Mouse (Mus musculus): ENCODE results near the gene Kif1c. TPM values are rescaled to one million over a fixed set of nuclear protein-coding genes. Genes with fewer than 3 reads are reported as not detected.
A peak's percentile ranks its signal among the peaks of the same experiment; 100 is the strongest.

The Kif1c gene
- polyA plus RNA-seq, 1 experiment from 2014 or later: 3.6 TPM

DNA sequence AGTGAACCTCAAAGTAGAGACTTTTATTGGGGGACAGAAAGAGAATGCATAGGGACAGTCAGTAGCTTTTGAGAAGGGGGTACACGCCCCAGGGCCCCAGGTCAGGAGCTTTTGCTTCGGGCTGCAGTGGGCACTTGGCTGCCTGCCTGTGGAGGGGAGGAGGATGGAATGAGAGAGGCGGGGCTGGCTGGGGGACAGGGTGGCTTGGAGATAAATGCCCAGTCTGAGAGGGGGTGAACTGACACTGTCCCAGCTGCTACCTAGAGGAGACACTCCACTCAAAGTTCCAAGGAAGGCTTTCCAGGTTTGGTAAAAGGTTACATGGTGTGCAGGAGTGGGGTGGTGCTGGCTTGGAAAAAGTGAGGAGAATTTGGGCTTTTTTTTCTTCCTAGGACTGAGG lies 43.4 kb upstream of the Kif1c start, which contains the start of gene Eno3:
Eno3 (plus strand) TSS at position 239 of the 400 bp plus-strand sequence.
- Histone ChIP-seq H3K36me3 (peaks cover 28% of the 10 kb centered on the region), H3K4me1 (peaks cover 45% of the 10 kb centered on the region), H3K27me3 (no peaks in the 10 kb centered on the region), H3K27ac (peak within 1 kb of the TSS; percentile 98), H3K4me2 (replicated peaks) (peak within 1 kb of the TSS; percentile 97), H3K4me3 (peak within 1 kb of the TSS; percentile 100), H3K9ac (peak within 1 kb of the TSS; percentile 99), H3K9me3 (no peaks in the 10 kb centered on the region)
- WGBS: 4% methylated on average over 3 of the region's 3 CpGs
- no peak for ATAC-seq (ENCODE audit: low FRiP score, low read depth)

DNA sequence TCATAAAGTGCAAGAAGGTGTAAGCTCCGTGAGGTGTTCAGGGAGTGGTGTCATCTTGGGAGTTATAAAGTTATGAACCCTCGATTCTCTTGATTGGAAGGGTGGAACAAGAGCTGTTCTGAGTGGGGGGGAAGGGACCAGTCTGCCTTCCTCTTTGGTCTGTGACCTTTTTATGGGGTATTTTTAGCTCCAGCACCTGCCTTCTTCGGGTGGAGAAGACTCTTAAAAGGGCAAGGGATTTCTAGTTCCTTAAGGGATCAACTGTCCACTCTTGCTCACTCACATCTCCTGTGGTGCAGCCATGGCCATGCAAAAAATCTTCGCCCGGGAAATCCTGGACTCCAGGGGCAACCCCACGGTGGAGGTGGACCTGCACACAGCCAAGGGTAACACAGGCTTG lies 42.8 kb upstream of the Kif1c start:
- Histone ChIP-seq H3K9me3 (no peaks in the 10 kb centered on the region), H3K4me2 (replicated peaks) (peak overlapping the region; percentile 97), H3K27ac (peak overlapping the region; percentile 98), H3K4me3 (peak overlapping the region; percentile 100; the same call in 1 of the 2 replicates), H3K36me3 (peaks cover 28% of the 10 kb centered on the region), H3K4me1 (peaks cover 39% of the 10 kb centered on the region), H3K27me3 (no peaks in the 10 kb centered on the region), H3K9ac (peak overlapping the region; percentile 53; the same call in 1 of the 2 replicates)
- WGBS: 41% methylated on average over 6 of the region's 6 CpGs
- ATAC-seq (ENCODE audit: low FRiP score, low read depth): no peak

DNA sequence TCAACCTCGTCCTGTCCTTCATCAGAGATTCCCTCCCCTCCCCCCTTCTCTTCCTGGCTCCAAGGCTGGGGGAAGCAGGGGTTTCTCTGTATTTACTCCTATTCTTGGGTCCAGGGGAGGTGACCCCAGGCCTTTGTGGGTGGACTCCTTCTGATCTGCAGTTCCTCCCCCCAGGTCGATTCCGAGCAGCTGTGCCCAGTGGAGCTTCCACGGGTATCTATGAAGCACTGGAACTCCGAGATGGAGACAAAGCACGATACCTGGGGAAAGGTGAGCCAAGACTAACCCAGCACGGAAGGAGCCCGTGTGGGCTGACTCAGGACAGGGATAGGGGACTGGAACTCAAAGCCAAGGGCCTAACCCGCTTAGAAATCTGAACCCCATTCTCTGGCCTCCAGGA lies 42.4 kb upstream of the Kif1c start:
- Histone ChIP-seq H3K4me2 (replicated peaks) (peak overlapping the region; percentile 97), H3K4me3 (0 out of 2 replicates have a peak overlapping the region, but pooled peaks have one; percentile 2), H3K27me3 (no peaks in the 10 kb centered on the region), H3K36me3 (peaks cover 28% of the 10 kb centered on the region), H3K27ac (peak overlapping the region; percentile 98; the same call in 1 of the 2 replicates), H3K4me1 (peaks cover 35% of the 10 kb centered on the region), H3K9ac (peak overlapping the region; percentile 53), H3K9me3 (no peaks in the 10 kb centered on the region)
- 61% methylated on average over 9 of the region's 9 CpGs for WGBS
- ATAC-seq (ENCODE audit: low FRiP score, low read depth): no peak

DNA sequence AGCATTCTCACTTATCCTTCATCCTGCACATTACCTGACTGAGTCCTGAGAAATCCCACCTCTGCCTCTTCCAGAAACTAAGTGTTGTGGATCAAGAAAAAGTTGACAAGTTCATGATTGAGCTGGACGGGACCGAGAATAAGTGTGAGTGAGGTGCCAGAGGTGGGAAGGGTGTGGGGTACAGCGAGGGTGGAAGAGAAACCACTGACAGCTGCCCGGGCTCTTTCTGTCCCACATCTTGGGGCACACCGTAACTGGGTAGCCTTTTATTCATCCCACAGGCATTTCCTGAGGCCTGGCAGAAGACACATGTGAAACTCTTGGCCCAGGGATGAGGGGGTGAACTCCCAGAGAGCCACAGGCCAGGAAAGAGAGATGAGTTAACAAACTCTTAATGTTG lies 41.8 kb upstream of the Kif1c start:
- Histone ChIP-seq H3K9ac (peak overlapping the region; percentile 53), H3K36me3 (peaks cover 32% of the 10 kb centered on the region), H3K9me3 (no peaks in the 10 kb centered on the region), H3K4me2 (replicated peaks) (peak overlapping the region; percentile 97; the same call in 1 of the 2 replicates), H3K27me3 (no peaks in the 10 kb centered on the region), H3K4me1 (peaks cover 34% of the 10 kb centered on the region), H3K4me3 (0 out of 2 replicates have a peak overlapping the region, but pooled peaks have one; percentile 2), H3K27ac (no peak overlapping the region)
- WGBS: 69% methylated on average over 5 of the region's 5 CpGs
- ATAC-seq (ENCODE audit: low FRiP score, low read depth): no peak

DNA sequence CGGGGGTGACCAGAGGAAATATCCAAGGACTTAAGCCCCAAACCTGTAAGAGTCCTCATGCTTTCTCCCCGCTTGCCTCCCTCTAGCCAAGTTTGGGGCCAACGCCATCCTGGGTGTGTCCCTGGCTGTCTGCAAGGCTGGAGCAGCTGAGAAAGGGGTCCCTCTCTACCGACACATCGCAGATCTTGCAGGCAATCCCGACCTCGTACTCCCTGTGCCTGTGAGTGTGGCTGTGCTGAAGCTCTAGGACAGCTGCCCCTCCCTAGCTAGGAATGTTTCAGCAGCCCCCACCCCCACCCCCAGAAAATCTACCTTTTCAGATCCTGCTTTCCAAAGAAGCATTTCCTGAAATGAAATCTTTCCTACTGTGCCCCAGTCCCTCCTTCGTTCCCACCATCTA lies 41.4 kb upstream of the Kif1c start:
- H3K27ac ChIP-seq: no peak overlapping the region
- no peak for ATAC-seq (ENCODE audit: low FRiP score, low read depth)
- H3K4me1 ChIP-seq: peaks cover 34% of the 10 kb centered on the region
- H3K27me3 ChIP-seq: no peaks in the 10 kb centered on the region
- H3K9me3 ChIP-seq: no peaks in the 10 kb centered on the region
- 63% methylated on average over 8 of the region's 8 CpGs for WGBS
- H3K36me3 ChIP-seq: peaks cover 36% of the 10 kb centered on the region
- H3K4me2 ChIP-seq (replicated peaks): peak overlapping the region; percentile 97; the same call in 1 of the 2 replicates
- H3K9ac ChIP-seq: peak overlapping the region; percentile 43; the same call in 1 of the 2 replicates
- no peak overlapping the region for H3K4me3 ChIP-seq

DNA sequence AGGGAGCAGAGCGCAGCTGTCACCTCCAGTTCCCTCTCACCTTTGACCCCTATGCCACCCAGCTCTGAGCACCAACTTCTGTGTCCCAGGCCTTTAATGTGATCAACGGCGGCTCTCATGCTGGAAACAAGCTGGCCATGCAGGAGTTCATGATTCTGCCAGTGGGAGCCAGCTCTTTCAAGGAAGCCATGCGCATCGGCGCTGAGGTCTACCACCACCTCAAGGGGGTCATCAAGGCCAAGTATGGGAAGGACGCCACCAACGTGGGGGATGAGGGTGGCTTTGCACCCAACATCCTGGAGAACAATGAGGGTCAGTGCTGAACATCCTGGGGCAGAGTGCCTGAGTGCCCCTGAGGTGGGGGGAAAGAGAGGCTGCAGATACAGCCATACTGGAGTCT lies 39.8 kb upstream of the Kif1c start:
- Histone ChIP-seq H3K27me3 (no peaks in the 10 kb centered on the region), H3K4me1 (peaks cover 34% of the 10 kb centered on the region), H3K9ac (no peak overlapping the region), H3K4me3 (no peak overlapping the region), H3K27ac (no peak overlapping the region), H3K36me3 (peaks cover 52% of the 10 kb centered on the region), H3K4me2 (replicated peaks) (no peak overlapping the region), H3K9me3 (no peaks in the 10 kb centered on the region)
- 91% methylated on average over 8 of the region's 8 CpGs for WGBS
- no peak for ATAC-seq (ENCODE audit: low FRiP score, low read depth)

DNA sequence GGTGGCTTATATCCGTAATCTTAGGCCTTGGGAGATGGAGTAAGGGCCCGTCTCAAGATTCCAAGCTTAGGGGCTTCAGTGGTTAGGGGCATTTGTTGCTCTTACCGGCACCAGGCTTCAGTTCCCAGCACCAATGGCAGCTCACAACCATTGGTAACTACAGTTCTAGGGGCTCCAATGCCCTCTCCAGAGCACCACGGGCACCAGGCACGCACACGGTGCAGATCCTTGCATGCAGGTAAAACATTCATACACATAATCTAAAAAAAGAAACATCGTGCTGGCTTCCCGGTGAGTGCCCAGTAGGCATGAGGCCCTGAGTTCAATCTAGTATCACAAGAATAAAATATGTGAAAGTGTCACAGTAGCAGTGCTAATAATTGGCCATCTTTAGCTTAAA lies 37.2 kb upstream of the Kif1c start:
- 94% methylated on average over 8 of the region's 8 CpGs for WGBS
- no peak for ATAC-seq (ENCODE audit: low FRiP score, low read depth)
- H3K36me3 ChIP-seq: peaks cover 68% of the 10 kb centered on the region

DNA sequence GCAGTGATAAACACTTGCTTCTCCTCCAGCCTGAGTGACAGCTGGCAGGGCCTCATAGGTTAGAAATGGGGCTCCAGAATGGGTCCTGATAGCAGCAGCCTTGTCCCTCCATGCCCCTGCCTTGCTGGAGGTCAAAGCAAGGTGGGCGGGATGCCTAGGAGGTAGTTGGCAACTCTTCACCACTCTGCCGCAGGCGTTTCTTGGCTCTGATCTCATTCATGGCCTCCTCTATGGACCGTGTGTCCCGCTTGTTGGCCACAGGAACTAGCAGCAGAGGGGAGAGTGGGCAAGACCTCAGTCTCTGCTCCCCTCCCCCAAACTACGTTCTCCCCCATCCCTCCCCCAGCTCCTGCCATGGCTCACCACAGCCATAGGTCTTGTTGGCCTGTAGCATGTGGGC lies 36.4 kb upstream of the Kif1c start:
- no peaks in the 10 kb centered on the region for H3K9me3 ChIP-seq
- WGBS: 91% methylated on average over 6 of the region's 6 CpGs
- no peak for ATAC-seq (ENCODE audit: low FRiP score, low read depth)
- no peaks in the 10 kb centered on the region for H3K27me3 ChIP-seq
- peaks cover 68% of the 10 kb centered on the region for H3K36me3 ChIP-seq
- H3K27ac ChIP-seq: no peak overlapping the region
- no peak overlapping the region for H3K9ac ChIP-seq
- peaks cover 14% of the 10 kb centered on the region for H3K4me1 ChIP-seq
- no peak overlapping the region for H3K4me3 ChIP-seq
- no peak overlapping the region for H3K4me2 ChIP-seq (replicated peaks)

More for the DNA sequence above, 37.2 kb upstream of the Kif1c start:
- H3K4me1 ChIP-seq: peaks cover 23% of the 10 kb centered on the region
- H3K4me3 ChIP-seq: no peak overlapping the region
- H3K9ac ChIP-seq: no peak overlapping the region
- no peak overlapping the region for H3K4me2 ChIP-seq (replicated peaks)
- no peaks in the 10 kb centered on the region for H3K27me3 ChIP-seq
- H3K9me3 ChIP-seq: no peaks in the 10 kb centered on the region
- H3K27ac ChIP-seq: no peak overlapping the region

DNA sequence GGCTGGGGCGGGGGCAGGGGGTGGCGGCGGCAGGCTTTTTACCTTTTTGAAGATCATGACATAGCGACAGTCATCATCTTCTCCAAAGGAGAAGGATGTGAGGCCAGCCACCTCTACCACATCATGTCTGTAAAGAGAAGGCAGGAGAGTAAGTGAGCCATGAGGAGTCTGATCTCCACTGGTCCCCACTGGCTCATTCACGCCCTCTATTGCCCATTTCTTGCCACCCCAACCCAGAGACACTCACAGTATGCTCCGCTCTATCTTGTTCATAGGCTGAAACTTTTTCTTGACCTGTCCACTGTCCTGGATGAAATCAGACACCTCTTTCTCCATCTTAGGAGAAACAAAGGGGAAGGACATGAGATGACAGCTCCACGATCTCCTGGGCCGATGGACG lies 35.6 kb upstream of the Kif1c start:
- Histone ChIP-seq H3K4me2 (replicated peaks) (no peak overlapping the region), H3K4me3 (no peak overlapping the region), H3K27me3 (no peaks in the 10 kb centered on the region), H3K36me3 (peaks cover 68% of the 10 kb centered on the region), H3K9ac (no peak overlapping the region), H3K4me1 (peaks cover 13% of the 10 kb centered on the region), H3K27ac (no peak overlapping the region), H3K9me3 (no peaks in the 10 kb centered on the region)
- ATAC-seq (ENCODE audit: low FRiP score, low read depth): no peak
- 94% methylated on average over 9 of the region's 9 CpGs for WGBS

DNA sequence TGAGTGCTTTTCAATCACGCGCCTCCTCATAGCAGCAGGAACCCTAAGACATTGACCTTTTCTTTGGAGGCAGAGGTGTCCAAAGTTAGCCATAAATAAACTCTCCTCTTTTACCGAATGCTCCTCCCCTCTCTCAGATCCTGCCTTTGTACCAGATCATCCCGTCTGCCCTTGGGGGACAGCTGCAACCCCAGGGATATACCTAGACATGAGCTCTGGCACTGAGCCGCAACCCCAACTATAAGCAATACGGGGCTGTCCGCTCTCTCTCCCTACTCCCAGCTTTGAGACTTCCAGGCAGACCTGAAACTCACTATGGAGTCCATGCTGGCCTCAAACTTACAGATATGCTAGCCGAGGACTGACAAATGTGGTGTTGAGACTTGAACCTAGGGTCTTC lies 33.7 kb upstream of the Kif1c start:
- Histone ChIP-seq H3K36me3 (peaks cover 64% of the 10 kb centered on the region), H3K9ac (no peak overlapping the region; the same call in 1 of the 2 replicates), H3K27me3 (no peaks in the 10 kb centered on the region)

DNA sequence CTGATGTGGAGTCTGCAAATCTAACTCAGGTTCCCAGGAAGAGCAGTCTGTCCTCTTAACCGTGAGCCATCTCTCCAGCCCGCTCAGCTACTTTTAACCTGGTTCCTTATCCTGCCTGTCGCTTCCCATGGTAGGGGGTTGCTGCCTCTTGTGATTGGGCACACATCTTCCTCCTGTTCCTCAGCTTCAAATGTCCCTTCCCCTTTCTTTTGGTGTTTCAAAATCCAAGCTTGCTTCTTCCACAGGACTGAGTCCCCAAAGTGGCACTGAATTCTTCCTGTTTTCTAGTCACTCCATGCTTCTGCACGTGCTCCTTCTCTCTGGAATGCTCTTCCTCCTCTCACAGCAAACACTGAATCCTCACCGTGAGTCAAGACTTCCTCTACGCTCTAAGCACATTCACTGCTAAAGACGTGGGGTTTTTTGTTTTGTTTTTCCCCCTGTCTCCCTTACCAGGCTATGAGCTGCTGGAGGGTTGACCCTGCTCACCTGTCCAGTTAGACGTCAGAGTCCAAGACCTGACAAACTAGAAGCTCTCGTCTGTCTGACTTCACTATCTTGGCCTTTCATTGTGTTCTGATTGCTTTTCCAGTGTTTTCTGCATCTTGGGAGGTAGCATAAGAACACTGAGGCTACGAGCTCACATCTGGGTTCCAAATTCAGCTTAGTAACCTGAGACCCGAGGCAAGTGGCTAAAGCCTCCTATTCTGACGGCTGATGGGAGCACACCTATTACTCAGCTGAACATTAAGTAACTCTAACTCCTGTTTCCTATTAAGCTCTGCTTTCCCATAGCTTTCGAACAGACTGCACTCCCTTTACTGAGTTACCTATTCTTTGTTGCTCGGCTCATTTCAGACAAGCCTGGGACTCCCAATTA lies 32.8 kb upstream of the Kif1c start:
- 43% methylated on average over 14 of the region's 14 CpGs for WGBS
- Histone ChIP-seq H3K9ac (peak overlapping the region; percentile 69), H3K4me3 (peak overlapping the region; percentile 70), H3K27ac (peak overlapping the region; percentile 91), H3K27me3 (no peaks in the 10 kb centered on the region), H3K4me2 (replicated peaks) (peak overlapping the region; percentile 86), H3K4me1 (peaks cover 28% of the 10 kb centered on the region), H3K9me3 (no peaks in the 10 kb centered on the region), H3K36me3 (peaks cover 64% of the 10 kb centered on the region)
- ATAC-seq (ENCODE audit: low FRiP score, low read depth): no peak

More for the DNA sequence above, 33.7 kb upstream of the Kif1c start:
- peak overlapping the region; percentile 86; the same call in 1 of the 2 replicates for H3K4me2 ChIP-seq (replicated peaks)
- WGBS: 89% methylated on average over 8 of the region's 8 CpGs
- ATAC-seq (ENCODE audit: low FRiP score, low read depth): no peak
- H3K27ac ChIP-seq: no peak overlapping the region
- no peaks in the 10 kb centered on the region for H3K9me3 ChIP-seq
- H3K4me3 ChIP-seq: no peak overlapping the region
- peaks cover 28% of the 10 kb centered on the region for H3K4me1 ChIP-seq

DNA sequence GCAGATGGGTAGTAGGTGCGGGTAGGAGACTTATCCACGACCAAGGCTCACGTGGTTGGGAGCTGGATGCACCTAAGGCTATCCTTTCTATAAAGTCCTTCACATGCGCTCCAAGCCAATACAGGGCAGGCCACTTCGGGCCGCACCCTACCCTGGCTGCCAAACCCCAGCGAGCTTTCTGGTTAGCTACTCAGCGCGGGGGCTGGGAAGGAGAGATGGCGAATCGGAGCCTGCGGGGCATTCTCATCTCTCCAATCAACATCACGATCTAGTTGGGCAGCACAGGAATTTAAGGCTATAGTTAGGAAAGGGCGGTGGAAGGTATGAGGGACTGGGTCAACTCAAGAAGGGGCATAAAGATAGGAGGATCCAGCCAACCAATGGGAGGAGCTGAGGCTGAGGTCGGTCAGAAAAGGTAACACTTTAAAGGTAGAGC lies 32.0 kb upstream of the Kif1c start:
- whole genome bisulfite sequencing: under 1% methylated on average over 15 of the region's 15 CpGs
- no peaks in the 10 kb centered on the region for H3K27me3 ChIP-seq
- H3K4me1 ChIP-seq: peaks cover 28% of the 10 kb centered on the region
- H3K9me3 ChIP-seq: no peaks in the 10 kb centered on the region
- peak overlapping the region; percentile 70 for H3K4me3 ChIP-seq
- H3K27ac ChIP-seq: peak overlapping the region; percentile 91
- peak overlapping the region; percentile 69 for H3K9ac ChIP-seq
- H3K4me2 ChIP-seq (replicated peaks): peak overlapping the region; percentile 86
- peaks cover 60% of the 10 kb centered on the region for H3K36me3 ChIP-seq
- ATAC-seq (ENCODE audit: low FRiP score, low read depth): peak; percentile 52; the same call in 1 of the 2 replicates

Measured in limb, embryonic 13.5 days (tissue).